Mouse (Mus musculus) thymus, adult 2 months (tissue): Measurements from ENCODE around the gene Nt5c2. TPM values are rescaled to one million over a fixed set of nuclear protein-coding genes. Genes with fewer than 3 reads are reported as not detected.
A peak's percentile ranks its signal among the peaks of the same experiment; 100 is the strongest.

Experiments
- DNase-seq: peaks from one replicate; pipeline ENCODE4 v3.0.0; 2021
- H3K27ac ChIP-seq: fragments of 200-500 bp; 2 replicates; pipeline ENCODE4 v1.5.1; 2012; ENCODE audit warnings: low read length, control low read depth; ENCODE audit not compliant: control insufficient read depth, insufficient read depth
- H3K27me3 ChIP-seq: fragments of 200-500 bp; 2 replicates; pipeline ENCODE4 v1.6.1; 2012; ENCODE audit warnings: mild to moderate bottlenecking, low read length, moderate library complexity, mixed read lengths; ENCODE audit not compliant: control insufficient read depth, insufficient read depth
- H3K36me3 ChIP-seq: fragments of 200-500 bp; 2 replicates; pipeline ENCODE4 v1.6.1; 2012; ENCODE audit warnings: mild to moderate bottlenecking, low read length, moderate library complexity; ENCODE audit not compliant: control insufficient read depth, insufficient read depth
- H3K4me1 ChIP-seq: fragments of 200-500 bp; replicated peaks from 2 replicates; pipeline ENCODE4 v1.6.1; 2012; ENCODE audit warnings: low read length; ENCODE audit not compliant: control insufficient read depth, insufficient read depth
- H3K4me3 ChIP-seq: fragments of 200-500 bp; 2 replicates; pipeline ENCODE4 v1.5.1; 2012; ENCODE audit warnings: mild to moderate bottlenecking, low read length, control low read depth, moderate library complexity; ENCODE audit not compliant: control insufficient read depth, insufficient read depth
- CTCF ChIP-seq: fragments of 200-500 bp; IDR thresholded peaks from 2 replicates; pipeline ENCODE4 v1.5.1; 2012; ENCODE audit warnings: mild to moderate bottlenecking, control low read depth, low read length, moderate library complexity, borderline replicate concordance; ENCODE audit not compliant: control insufficient read depth, poor library complexity, insufficient read depth; ENCODE audit errors: extremely low read depth
- POLR2A ChIP-seq: fragments of 200-500 bp; IDR thresholded peaks from 2 replicates; pipeline ENCODE4 v1.6.1; 2012; ENCODE audit warnings: mild to moderate bottlenecking, low read length, control low read depth, moderate library complexity; ENCODE audit not compliant: control insufficient read depth, poor library complexity, insufficient read depth; ENCODE audit errors: extremely low read depth
- WGBS: fragments of 180-500 bp; shearing (Covaris S2); methylation state at CpG from one replicate; pipeline ENCODE4 v1.1.7; 2018; 5-methylcytosine and 5-hydroxymethylcytosine counted together
- polyA plus RNA-seq: library from polyadenylated mRNA; depleted of rRNA; stranded (reverse); fragments of >200 nt; gene quantifications from 2 replicates; pipeline ENCODE4 v1.2.3, GENCODE M21; 2012

Gene Nt5c2
- polyA plus RNA-seq, 1 experiment: 32.8 TPM

DNA sequence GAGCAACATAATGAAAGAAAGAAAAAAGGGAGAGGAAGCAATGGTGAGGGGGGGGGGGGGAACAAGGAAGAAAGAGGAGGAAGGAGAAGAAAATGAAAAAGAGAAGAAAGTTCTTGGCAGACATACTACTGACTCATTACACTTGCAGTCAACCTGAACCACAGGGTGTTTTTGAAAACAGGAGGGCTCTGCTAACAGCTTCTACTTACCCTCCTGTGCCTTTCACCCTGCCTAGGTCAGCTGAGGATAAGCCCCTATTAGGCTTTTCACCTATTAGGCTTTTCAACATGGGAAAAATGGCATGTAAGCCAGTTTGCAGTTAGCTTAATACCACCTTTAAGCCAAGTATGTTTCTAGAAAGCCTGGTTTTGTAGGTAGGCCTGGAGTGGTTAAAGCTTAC lies 51.5 kb downstream of the Nt5c2 start:
- no peaks in the 10 kb centered on the region for H3K36me3 ChIP-seq
- no peak overlapping the region for H3K4me3 ChIP-seq
- H3K4me1 ChIP-seq: peaks cover 5% of the 10 kb centered on the region
- TF ChIP-seq CTCF (no peak), POLR2A (no peak)
- no peaks in the 10 kb centered on the region for H3K27me3 ChIP-seq
- DNase-seq: no peak
- H3K27ac ChIP-seq: no peak overlapping the region

DNA sequence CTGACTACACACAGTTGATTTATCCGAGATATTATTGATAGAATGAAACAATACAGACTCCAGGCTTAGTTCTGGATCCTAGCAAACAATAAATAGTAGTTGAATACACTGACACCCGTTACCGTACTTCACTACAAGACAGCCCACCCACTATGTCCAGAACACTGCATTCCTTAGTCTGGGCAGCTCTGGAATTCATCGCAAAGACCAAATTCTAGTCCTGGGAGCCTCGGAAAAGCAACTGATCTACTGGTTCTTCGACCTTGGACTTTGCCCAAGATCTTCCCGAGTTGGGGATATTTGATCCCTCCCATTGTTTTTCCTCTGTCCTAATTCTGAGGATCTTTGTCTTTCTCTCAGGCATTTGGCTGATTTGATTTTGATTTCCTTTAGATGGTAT lies 52.1 kb downstream of the Nt5c2 start:
- no peak for TF ChIP-seq CTCF
- no peak for TF ChIP-seq POLR2A
- Histone ChIP-seq H3K36me3 (no peaks in the 10 kb centered on the region), H3K4me1 (peaks cover 5% of the 10 kb centered on the region), H3K27me3 (no peaks in the 10 kb centered on the region), H3K4me3 (no peak overlapping the region), H3K27ac (no peak overlapping the region)
- WGBS: 55% methylated on average over 7 of the region's 7 CpGs
- no peak for DNase-seq

DNA sequence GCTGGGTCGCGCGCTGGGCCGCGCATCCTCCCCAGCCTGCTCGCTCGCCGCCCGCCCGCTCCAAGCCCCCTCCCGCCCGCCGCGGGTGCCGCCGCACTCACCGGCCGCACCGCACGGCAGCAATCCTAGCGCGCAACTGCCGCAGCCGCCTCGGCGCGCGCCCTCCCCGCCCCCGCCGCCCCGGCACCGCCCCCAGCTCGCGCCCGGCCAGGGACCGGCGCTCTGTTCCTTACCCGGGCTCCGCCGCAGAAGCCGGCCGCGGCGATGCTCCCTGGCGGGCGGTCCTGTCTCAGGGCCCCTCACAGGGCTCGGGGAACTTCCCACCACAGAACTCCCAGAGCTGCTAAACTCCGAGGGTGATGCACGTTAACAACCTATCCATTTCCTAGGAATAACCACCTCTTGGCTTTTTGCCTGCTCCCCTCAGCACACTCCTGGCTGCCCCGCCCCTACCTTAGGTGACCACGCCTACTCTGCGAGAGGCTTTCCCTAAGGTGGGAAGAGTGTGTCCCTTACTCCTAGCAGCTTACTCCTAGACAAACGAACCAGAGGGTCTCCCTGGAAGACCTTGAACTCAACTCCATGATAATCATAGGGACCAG lies 52.7 kb downstream of the Nt5c2 start:
- under 1% methylated on average over 54 of the region's 54 CpGs for WGBS
- peak overlapping the region; percentile 81 for H3K4me3 ChIP-seq
- H3K27ac ChIP-seq: no peak overlapping the region
- TF ChIP-seq POLR2A (no peak), CTCF (no peak)
- peak; percentile 85 for DNase-seq
- H3K4me1 ChIP-seq: peaks cover 7% of the 10 kb centered on the region
- H3K27me3 ChIP-seq: no peaks in the 10 kb centered on the region
- H3K36me3 ChIP-seq: no peaks in the 10 kb centered on the region

DNA sequence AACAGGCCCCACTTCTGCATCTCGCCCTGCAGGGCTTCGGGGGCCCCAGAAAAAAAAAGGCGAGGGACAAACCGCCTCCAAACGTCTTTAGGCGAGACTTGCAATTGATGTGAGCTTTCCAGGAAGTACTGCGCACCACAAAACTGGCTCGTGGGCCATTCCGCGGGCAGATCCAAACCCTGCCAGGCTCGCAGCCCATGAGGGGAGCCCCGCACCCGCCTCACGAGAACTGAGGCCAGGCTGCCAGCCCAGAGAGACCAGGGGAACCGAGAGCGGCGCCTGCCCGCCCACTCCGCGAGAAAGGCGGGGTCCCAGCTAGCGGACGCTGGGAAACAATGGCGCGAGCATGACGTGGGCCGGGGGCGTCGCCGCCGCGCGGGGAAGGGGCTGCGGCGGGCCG lies 53.3 kb downstream of the Nt5c2 start:
- H3K4me1 ChIP-seq: peaks cover 7% of the 10 kb centered on the region
- under 1% methylated on average over 36 of the region's 36 CpGs for WGBS
- DNase-seq: peak; percentile 77
- peak overlapping the region; percentile 57 for H3K27ac ChIP-seq
- H3K4me3 ChIP-seq: peak overlapping the region; percentile 81
- no peak for TF ChIP-seq POLR2A
- 0 out of 2 replicates have a peak, but pooled peaks have one; percentile 32 for TF ChIP-seq CTCF
- no peaks in the 10 kb centered on the region for H3K27me3 ChIP-seq
- H3K36me3 ChIP-seq: no peaks in the 10 kb centered on the region

DNA sequence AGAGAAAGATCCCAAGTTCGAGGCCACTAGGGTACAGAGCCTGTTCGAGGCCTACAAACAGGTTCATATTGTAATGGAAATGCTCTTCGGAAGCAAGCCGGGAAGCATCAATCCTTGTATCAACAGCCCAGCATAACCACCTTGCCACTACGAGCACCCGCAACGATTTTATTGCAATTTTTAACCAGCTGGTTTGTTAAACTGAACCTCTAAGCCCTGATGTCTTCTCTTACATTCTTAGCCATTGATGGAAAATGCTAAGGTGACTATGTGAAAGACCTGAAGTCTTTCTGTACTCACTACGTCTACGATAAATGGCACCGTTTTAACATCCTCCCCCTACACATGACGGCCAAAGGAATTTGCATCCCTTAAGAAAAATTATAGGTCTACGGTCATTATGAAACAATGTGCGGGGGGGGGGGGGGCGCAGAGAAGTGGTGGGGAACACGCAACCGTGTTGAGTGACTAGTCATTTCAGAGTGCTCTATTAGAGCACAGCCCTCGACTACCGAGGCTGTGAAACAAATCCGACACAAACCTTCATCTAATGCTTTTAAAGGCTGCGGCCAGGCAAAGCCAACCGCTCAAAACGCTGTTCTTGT lies 53.8 kb downstream of the Nt5c2 start:
- no peak for DNase-seq
- H3K4me3 ChIP-seq: peak overlapping the region; percentile 81
- no peaks in the 10 kb centered on the region for H3K27me3 ChIP-seq
- WGBS: 6% methylated on average over 22 of the region's 22 CpGs
- peaks cover 7% of the 10 kb centered on the region for H3K4me1 ChIP-seq
- H3K27ac ChIP-seq: peak overlapping the region; percentile 57
- no peak for TF ChIP-seq POLR2A
- TF ChIP-seq CTCF: no peak
- H3K36me3 ChIP-seq: no peaks in the 10 kb centered on the region

DNA sequence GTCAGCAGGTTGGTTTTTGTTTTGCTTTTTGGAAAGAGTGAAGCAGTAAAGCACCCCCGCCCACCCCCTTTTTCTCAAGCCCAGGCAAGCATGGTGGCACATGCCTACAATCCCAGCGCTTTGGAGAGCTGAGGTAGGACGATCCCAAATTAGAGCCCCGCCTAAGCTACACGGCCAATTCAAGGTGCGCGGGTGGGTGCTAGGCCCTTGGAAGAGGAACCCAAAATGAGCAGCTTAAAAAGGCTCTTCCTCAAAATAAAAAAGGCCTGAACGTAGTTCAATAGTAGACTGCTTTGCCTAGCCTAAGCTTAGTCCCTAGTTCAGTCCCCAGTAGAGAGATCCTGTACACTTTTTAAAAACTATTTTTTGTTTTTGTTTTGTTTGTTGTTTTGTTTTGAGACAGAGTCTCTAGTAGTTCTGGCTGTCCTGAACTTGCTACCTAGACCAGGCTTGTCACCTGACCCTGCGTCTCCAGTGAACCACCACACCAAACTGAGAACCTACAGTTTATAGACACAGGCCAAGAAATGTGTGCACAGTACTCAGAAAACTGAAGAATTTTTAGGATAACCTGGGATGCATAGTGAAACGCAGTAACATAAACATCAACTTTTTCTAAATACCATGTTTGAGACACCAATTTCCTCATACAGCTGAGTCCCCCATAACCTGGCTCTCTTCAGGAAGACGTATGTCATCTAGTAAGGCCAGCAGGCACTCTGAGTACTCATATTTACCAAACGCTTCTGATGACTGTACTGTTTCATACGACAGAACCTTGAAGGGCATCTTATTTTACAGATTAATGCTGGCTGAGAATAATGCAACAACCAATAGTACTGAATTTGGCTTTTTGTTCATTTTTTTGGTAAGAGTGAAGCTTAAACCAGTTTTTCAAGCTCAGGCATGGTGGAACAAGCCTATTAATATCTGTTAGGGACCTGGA lies 54.6 kb downstream of the Nt5c2 start:
- Histone ChIP-seq H3K4me1 (peaks cover 7% of the 10 kb centered on the region), H3K27ac (peak overlapping the region; percentile 11), H3K27me3 (no peaks in the 10 kb centered on the region), H3K4me3 (no peak overlapping the region), H3K36me3 (no peaks in the 10 kb centered on the region)
- TF ChIP-seq POLR2A (no peak), CTCF (no peak)
- DNase-seq: no peak
- 21% methylated on average over 13 of the region's 13 CpGs for WGBS

DNA sequence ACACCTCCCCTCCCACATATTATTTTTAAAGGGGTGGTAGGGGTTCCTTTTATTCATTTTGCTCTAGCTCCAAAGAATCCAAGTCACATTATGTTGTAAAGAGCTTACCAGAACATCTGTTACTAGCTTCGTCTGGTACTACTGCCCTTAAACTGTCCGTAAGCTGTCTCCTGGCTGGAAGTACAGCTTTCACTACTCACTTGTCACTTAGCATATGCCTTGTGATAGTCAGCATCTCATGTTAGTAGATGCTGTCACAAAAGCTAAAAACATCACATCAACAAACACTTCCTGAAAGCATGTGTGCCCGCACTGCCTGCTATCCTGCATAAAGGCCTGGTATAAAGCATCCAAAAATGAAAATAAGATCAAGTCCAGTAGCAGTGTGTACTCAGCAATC lies 55.4 kb downstream of the Nt5c2 start:
- H3K4me3 ChIP-seq: no peak overlapping the region
- 79% methylated on average over 3 of the region's 3 CpGs for WGBS
- peaks cover 7% of the 10 kb centered on the region for H3K4me1 ChIP-seq
- H3K27ac ChIP-seq: no peak overlapping the region
- no peaks in the 10 kb centered on the region for H3K36me3 ChIP-seq
- H3K27me3 ChIP-seq: no peaks in the 10 kb centered on the region
- DNase-seq: no peak
- TF ChIP-seq CTCF (no peak), POLR2A (no peak)
